ENCODE assay signal across 8 mouse cellular contexts in genomic region chr3:68869211-68869690, GRCm38 (mm10). TPM values are rescaled to one million over a fixed set of nuclear protein-coding genes. Genes with fewer than 3 reads are reported as not detected.
A peak's percentile ranks its signal among the peaks of the same experiment; 100 is the strongest.
DNase-seq lines count a peak whose midpoint lies in the region; ATAC-seq and TF ChIP-seq lines count a peak whose summit lies in the region.

1110032F04Rik (plus strand) TSS chr3:68869586.

- H3K27me3 ChIP-seq in CH12.LX (replicated peaks) = no peaks in the 10 kb centered on the region
- peaks cover 41% of the 10 kb centered on the region for H3K27me3 ChIP-seq in embryonic facial prominence, embryonic 14.5 days (replicated peaks; ENCODE audit: control insufficient read depth, insufficient read depth, low read length)
- H3K27me3 ChIP-seq in hindbrain, embryonic 13.5 days = peaks cover 28% of the 10 kb centered on the region

- dilution Hi-C loops in CH12.LX (cut with MboI; ENCODE audit: extremely low pct_ligation_motif_present, extremely low pct_unique_long_range_greater_than_20kb, low sequenced_read_pairs) = no loop called here

- peak within 1 kb of the TSS; percentile 9 for H3K4me2 ChIP-seq in CH12.LX (ENCODE audit: insufficient read depth, low read depth, poor library complexity, severe bottlenecking)
- peak within 1 kb of the TSS; percentile 100 for H3K4me2 ChIP-seq in embryonic facial prominence, embryonic 14.5 days (ENCODE audit: low read depth, low read length)
- H3K4me2 ChIP-seq in hindbrain, embryonic 13.5 days = peak within 1 kb of the TSS; percentile 94

- WGBS in embryonic facial prominence, embryonic 14.5 days = under 1% methylated on average over 27 of the region's 62 CpGs
- 0% methylated on average over 60 of the region's 62 CpGs for WGBS in hindbrain, embryonic 13.5 days

- in situ Hi-C loops in CH12.LX (cut with MboI; ENCODE audit: low pct_ligation_motif_present, low pct_unique_long_range_greater_than_20kb, low sequenced_read_pairs) = no loop called here

- no peak for TF ChIP-seq POLR2A in CH12.LX (IDR thresholded peaks at IDR 0.05; ENCODE audit: low read depth, low read length)

- DNase-seq in CH12.LX (ENCODE audit: extremely low read depth) = no peak
- DNase-seq in WW6 (ENCODE audit: low read depth, low spot score) = peak; percentile 47
- peak; percentile 60 for DNase-seq in embryonic facial prominence, embryonic 14.5 days (ENCODE audit: low spot score)
- DNase-seq in layer of hippocampus, postnatal 14 days (ENCODE audit: low spot score in 2 of 2) = peak; percentile 34 to 47
- DNase-seq in lung, postnatal 10 days = peak; percentile 17
- DNase-seq in right cerebral cortex, postnatal 10 days (ENCODE audit: low spot score in 2 of 2) = peak; percentile 63 to 73

- no peaks in the 10 kb centered on the region for H3K79me2 ChIP-seq in CH12.LX (replicated peaks; ENCODE audit: control insufficient read depth, extremely low read depth, insufficient read depth, poor library complexity, severe bottlenecking)

- ATAC-seq in embryonic facial prominence, embryonic 14.5 days (ENCODE audit: low read depth) = peak; percentile 78
- peak; percentile 88 for ATAC-seq in hindbrain, embryonic 13.5 days (ENCODE audit: low FRiP score)
- no peak for ATAC-seq in erythroid progenitor cell, adult 5-6 weeks (replicated peaks; ENCODE audit: low FRiP score, poor library complexity, severe bottlenecking)

- no peak within 1 kb of the TSS for H3K27ac ChIP-seq in CH12.LX (ENCODE audit: insufficient read depth, low read depth)
- H3K27ac ChIP-seq in embryonic facial prominence, embryonic 14.5 days (replicated peaks; ENCODE audit: low read depth, low read length) = no peak within 1 kb of the TSS
- peak within 1 kb of the TSS; percentile 79 for H3K27ac ChIP-seq in hindbrain, embryonic 13.5 days

- H3K9ac ChIP-seq in CH12.LX (ENCODE audit: insufficient read depth, low read depth) = no peak within 1 kb of the TSS
- peak within 1 kb of the TSS; percentile 63 for H3K9ac ChIP-seq in embryonic facial prominence, embryonic 14.5 days (ENCODE audit: low read depth, low read length)
- peak within 1 kb of the TSS; percentile 80 for H3K9ac ChIP-seq in hindbrain, embryonic 13.5 days

- H3K4me3 ChIP-seq in CH12.LX (replicated peaks in 1 of 3; ENCODE audit: low read depth in 2 of 3, low read length in 2 of 3, poor library complexity in 1 of 3) = peak within 1 kb of the TSS in 1 of 3 experiments; percentile 35
- H3K4me3 ChIP-seq in embryonic facial prominence, embryonic 14.5 days (ENCODE audit: low read depth, low read length) = peak within 1 kb of the TSS; percentile 61
- H3K4me3 ChIP-seq in hindbrain, embryonic 13.5 days = peak within 1 kb of the TSS; percentile 73

- no peak for TF ChIP-seq EP300 in CH12.LX (IDR thresholded peaks at IDR 0.05; ENCODE audit: low read length)

- H3K4me1 ChIP-seq in CH12.LX (ENCODE audit: control insufficient read depth in 1 of 2, insufficient read depth in 2 of 2) = no peaks in the 10 kb centered on the region
- peaks cover 3% of the 10 kb centered on the region; the same call in 1 of the 2 replicates for H3K4me1 ChIP-seq in embryonic facial prominence, embryonic 14.5 days (ENCODE audit: control insufficient read depth, insufficient read depth, low read length)
- peaks cover 14% of the 10 kb centered on the region for H3K4me1 ChIP-seq in hindbrain, embryonic 13.5 days (replicated peaks)

- peaks cover 15% of the 10 kb centered on the region for H3K9me3 ChIP-seq in CH12.LX (replicated peaks; ENCODE audit: low read length)
- H3K9me3 ChIP-seq in embryonic facial prominence, embryonic 14.5 days (ENCODE audit: control insufficient read depth, low read length) = no peaks in the 10 kb centered on the region
- H3K9me3 ChIP-seq in hindbrain, embryonic 13.5 days = no peaks in the 10 kb centered on the region

- TF ChIP-seq CTCF in CH12.LX (conservative IDR thresholded peaks at IDR 0.05 in 1 of 2, IDR thresholded peaks at IDR 0.05 in 1 of 2; ENCODE audit: low read depth in 2 of 2, low read length in 2 of 2) = no peak

- no peak for TF ChIP-seq RAD21 in CH12.LX (IDR thresholded peaks at IDR 0.05; ENCODE audit: low read depth, low read length)

- H3K36me3 ChIP-seq in CH12.LX (replicated peaks in 1 of 2; ENCODE audit: control insufficient read depth in 1 of 2, insufficient read depth in 1 of 2, low read length in 1 of 2) = no peaks in the 10 kb centered on the region
- no peaks in the 10 kb centered on the region for H3K36me3 ChIP-seq in embryonic facial prominence, embryonic 14.5 days (ENCODE audit: control insufficient read depth, insufficient read depth, low read length)
- no peaks in the 10 kb centered on the region for H3K36me3 ChIP-seq in hindbrain, embryonic 13.5 days

TF ChIP-seq in CH12.LX, 34 proteins besides CTCF, POLR2A, EP300 and RAD21:
- TF ChIP-seq UBTF (IDR thresholded peaks at IDR 0.05; ENCODE audit: low read depth, low read length) (no peak), HCFC1 (IDR thresholded peaks at IDR 0.05; ENCODE audit: low read depth, low read length) (no peak), MAX (IDR thresholded peaks at IDR 0.05; ENCODE audit: low read length) (no peak), SMC3 (IDR thresholded peaks at IDR 0.05; ENCODE audit: low read depth, low read length) (no peak), KAT2A (IDR thresholded peaks at IDR 0.05; ENCODE audit: insufficient replicate concordance, low read length) (no peak), ZC3H11A (IDR thresholded peaks at IDR 0.05; ENCODE audit: low read depth, low read length) (no peak), MAZ (IDR thresholded peaks at IDR 0.05; ENCODE audit: low read depth, low read length) (no peak), CHD1 (IDR thresholded peaks at IDR 0.05; ENCODE audit: low read depth, low read length) (no peak), TCF12 (IDR thresholded peaks at IDR 0.05; ENCODE audit: low read depth, low read length) (no peak), ETS1 (conservative IDR thresholded peaks at IDR 0.05; ENCODE audit: low read depth, low read length) (no peak), JUN (IDR thresholded peaks at IDR 0.05; ENCODE audit: insufficient read depth, low read depth, low read length) (no peak), ELF1 (IDR thresholded peaks at IDR 0.05; ENCODE audit: low read depth, low read length) (no peak), MAFK (IDR thresholded peaks at IDR 0.05; ENCODE audit: insufficient replicate concordance, low read length) (no peak), PAX5 (IDR thresholded peaks at IDR 0.05; ENCODE audit: low read length) (no peak), ZNF384 (IDR thresholded peaks at IDR 0.05; ENCODE audit: low read depth, low read length) (no peak), NELFE (IDR thresholded peaks at IDR 0.05; ENCODE audit: low read depth, low read length) (no peak), ZKSCAN1 (IDR thresholded peaks at IDR 0.05; ENCODE audit: borderline replicate concordance, low read depth, low read length) (no peak)

RNA-seq across cellular contexts. Expression of gene 1110032F04Rik, which starts in this region (rescaled TPM):
- total RNA-seq in CH12.LX (2012; rRNA removed) = 0.04 and 0.08 TPM in 2 replicates
- total RNA-seq in CH12.LX (2014; rRNA removed) = not detected in 2 replicates
- not detected in 2 replicates for polyA plus RNA-seq in CH12.LX (2012; ENCODE audit: insufficient read length, low read depth)
- polyA plus RNA-seq in embryonic facial prominence, embryonic 14.5 days (2014; fragmentation: Nextera tagmentation; extraction: Ambion mirVana) = 1.1 and 1.7 TPM in 2 replicates
- polyA plus RNA-seq in hindbrain, embryonic 13.5 days (2015; fragmentation: Nextera tagmentation; extraction: Ambion mirVana) = 2.3 and 2.9 TPM in 2 replicates
- 1 to 10 TPM; 6.6 to 8.6 TPM for total RNA-seq in layer of hippocampus, postnatal 14 days (2021)
- not detected in 2 replicates for total RNA-seq in erythroid progenitor cell, adult 5-6 weeks (2015; ENCODE audit: low replicate concordance)
- not detected in 2 replicates for total RNA-seq in erythroid progenitor cell, adult 5-6 weeks (2017; ENCODE audit: low replicate concordance)

Comparison
In these comparisons a context has a peak if more than half of its experiments do, and no peak if none do; other contexts are left out.
1. RNA of gene 1110032F04Rik (total RNA-seq): 6.6 to 8.6 TPM in layer of hippocampus, postnatal 14 days; 0.04 to 0.08 TPM in CH12.LX and not detected in erythroid progenitor cell, adult 5-6 weeks; every median in the first group is over 4 times any median in the second.
2. H3K4me2 ChIP-seq: peak in every context shown above with its lines; median percentile 100 in embryonic facial prominence, embryonic 14.5 days; 94 in hindbrain, embryonic 13.5 days; 9 in CH12.LX.